Mouse (Mus musculus) bone marrow, adult 2 months (tissue): ENCODE data around the gene Flt1.
A peak's percentile ranks its signal among the peaks of the same experiment; 100 is the strongest.

Source experiments
- CTCF ChIP-seq: fragments of 200-500 bp; IDR thresholded peaks from 2 replicates; pipeline ENCODE4 v1.5.1; 2011; ENCODE audit warnings: low read length, control low read depth; ENCODE audit not compliant: control insufficient read depth, insufficient read depth
- POLR2A ChIP-seq: fragments of 200-500 bp; IDR thresholded peaks from 2 replicates; pipeline ENCODE4 v1.6.1; 2011; ENCODE audit warnings: low read depth, mild to moderate bottlenecking, control low read depth, low read length, borderline replicate concordance; ENCODE audit not compliant: control insufficient read depth

DNA sequence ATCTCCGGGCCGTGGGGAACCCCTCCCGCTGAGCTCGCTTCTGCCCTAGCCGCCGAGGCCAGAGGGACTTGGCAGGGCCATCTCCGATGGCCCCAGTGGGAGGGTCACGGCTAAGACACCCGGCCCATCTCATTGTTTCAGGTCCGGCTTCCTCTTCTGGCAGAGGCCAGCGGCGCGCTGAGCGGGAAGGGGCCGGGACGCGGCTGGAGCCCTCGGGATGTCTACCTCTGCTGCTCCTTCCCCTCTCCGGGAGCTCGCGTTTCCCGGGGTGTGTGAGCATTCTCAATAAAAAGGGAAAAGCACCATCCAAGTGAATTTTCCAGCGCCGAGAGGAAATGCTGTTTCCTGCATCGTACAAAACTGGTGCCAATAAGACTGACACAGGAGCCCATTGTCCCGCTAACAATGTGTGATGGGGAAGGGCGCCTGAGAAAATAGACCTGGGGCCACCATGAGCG lies 25.9 kb upstream of the Flt1 start:
- TF ChIP-seq POLR2A (peak; percentile 5; the same call in 1 of the 2 replicates), CTCF (no peak)
